Mouse (Mus musculus) hindbrain, embryonic 14.5 days (tissue): ENCODE results near the gene Plin2. TPM values are rescaled to one million over a fixed set of nuclear protein-coding genes. Genes with fewer than 3 reads are reported as not detected.
"Not testable (repeated sequence)": the region's sequence is repeated elsewhere in the genome, so short reads cannot be mapped to it uniquely, and the experiment has no call there.

Experiments used
- ATAC-seq: fragments of 200-750 bp; cut with Nextera tagmentation; 2 replicates; pipeline ENCODE4 v1.8.0; 2017; ENCODE audit warnings: moderate number of reproducible peaks, mild to moderate bottlenecking, moderate TSS enrichment, moderate library complexity; ENCODE audit not compliant: low FRiP score
- DNase-seq: peaks from one replicate; pipeline ENCODE4 v3.0.0-alpha.2; 2015; ENCODE audit warnings: low spot score
- H3K27ac ChIP-seq: fragments of 300-500 bp; sonication (generic); 2 replicates; pipeline ENCODE4 v1.5.1; 2014; ENCODE audit warnings: mild to moderate bottlenecking, moderate library complexity
- H3K27me3 ChIP-seq: fragments of 300-500 bp; sonication (generic); 2 replicates; pipeline ENCODE4 v1.6.1; 2014; ENCODE audit warnings: mild to moderate bottlenecking, low read length, mixed read lengths; ENCODE audit not compliant: control insufficient read depth, insufficient read depth
- H3K36me3 ChIP-seq: fragments of 300-500 bp; sonication (generic); replicated peaks from 2 replicates; pipeline ENCODE4 v1.6.1; 2014; ENCODE audit not compliant: control insufficient read depth, insufficient read depth
- H3K4me1 ChIP-seq: fragments of 300-500 bp; sonication (generic); replicated peaks from 2 replicates; pipeline ENCODE4 v1.6.1; 2014; ENCODE audit warnings: antibody characterized with exemption, low read length, mixed read lengths; ENCODE audit not compliant: control insufficient read depth, insufficient read depth
- H3K4me2 ChIP-seq: fragments of 300-500 bp; sonication (generic); replicated peaks from 2 replicates; pipeline ENCODE4 v1.6.1; 2014; ENCODE audit warnings: mild to moderate bottlenecking, moderate library complexity
- H3K4me3 ChIP-seq: fragments of 300-500 bp; sonication (generic); replicated peaks from 2 replicates; pipeline ENCODE4 v1.5.1; 2014; ENCODE audit warnings: mild to moderate bottlenecking, low read length
- H3K9ac ChIP-seq: fragments of 300-500 bp; sonication (generic); 2 replicates; pipeline ENCODE4 v1.6.1; 2014
- H3K9me3 ChIP-seq: fragments of 300-500 bp; sonication (generic); 2 replicates; pipeline ENCODE4 v1.6.1; 2016; ENCODE audit warnings: low read length; ENCODE audit not compliant: control insufficient read depth
- WGBS: fragments of 180-500 bp; shearing (Covaris S2); extraction: QIAGEN DNeasy Blood & Tissue Kit; methylation state at CpG from one replicate; pipeline ENCODE4 v1.1.7; 2014; 5-methylcytosine and 5-hydroxymethylcytosine counted together
- polyA plus RNA-seq: library from polyadenylated mRNA; unstranded; fragments of >200 nt; fragmentation: Nextera tagmentation; extraction: Ambion mirVana; gene quantifications from 2 replicates; pipeline ENCODE4 v1.2.1, GENCODE M21; 2014

Gene Plin2
- polyA plus RNA-seq, 1 experiment from 2014 or later, result 50.9 TPM

DNA sequence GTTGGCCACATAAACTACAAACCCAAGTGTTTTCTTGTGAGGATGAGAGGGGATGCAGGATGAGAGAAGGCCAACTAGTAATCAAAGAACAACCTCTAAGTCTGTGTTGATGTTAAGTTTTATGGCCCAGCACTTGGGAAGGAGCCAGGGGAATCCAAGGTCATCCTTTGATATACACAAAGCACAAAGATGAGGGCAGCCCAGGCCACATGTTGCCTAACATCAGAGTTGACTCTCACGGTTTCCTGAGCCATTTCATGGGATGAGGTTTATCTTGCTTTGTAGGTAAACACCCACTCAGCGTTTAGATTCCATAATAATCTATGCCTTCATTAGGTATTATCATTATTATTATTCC lies 16.1 kb upstream of the Plin2 start:
- Histone ChIP-seq H3K36me3 (no peaks in the 10 kb centered on the region), H3K4me1 (no peaks in the 10 kb centered on the region), H3K27ac (no peak overlapping the region), H3K4me3 (no peak overlapping the region), H3K9me3 (no peaks in the 10 kb centered on the region), H3K4me2 (no peak overlapping the region), H3K9ac (no peak overlapping the region), H3K27me3 (no peaks in the 10 kb centered on the region)
- ATAC-seq, result no peak
- DNase-seq, result no peak
- 69% methylated on average over 2 of the region's 2 CpGs for WGBS

DNA sequence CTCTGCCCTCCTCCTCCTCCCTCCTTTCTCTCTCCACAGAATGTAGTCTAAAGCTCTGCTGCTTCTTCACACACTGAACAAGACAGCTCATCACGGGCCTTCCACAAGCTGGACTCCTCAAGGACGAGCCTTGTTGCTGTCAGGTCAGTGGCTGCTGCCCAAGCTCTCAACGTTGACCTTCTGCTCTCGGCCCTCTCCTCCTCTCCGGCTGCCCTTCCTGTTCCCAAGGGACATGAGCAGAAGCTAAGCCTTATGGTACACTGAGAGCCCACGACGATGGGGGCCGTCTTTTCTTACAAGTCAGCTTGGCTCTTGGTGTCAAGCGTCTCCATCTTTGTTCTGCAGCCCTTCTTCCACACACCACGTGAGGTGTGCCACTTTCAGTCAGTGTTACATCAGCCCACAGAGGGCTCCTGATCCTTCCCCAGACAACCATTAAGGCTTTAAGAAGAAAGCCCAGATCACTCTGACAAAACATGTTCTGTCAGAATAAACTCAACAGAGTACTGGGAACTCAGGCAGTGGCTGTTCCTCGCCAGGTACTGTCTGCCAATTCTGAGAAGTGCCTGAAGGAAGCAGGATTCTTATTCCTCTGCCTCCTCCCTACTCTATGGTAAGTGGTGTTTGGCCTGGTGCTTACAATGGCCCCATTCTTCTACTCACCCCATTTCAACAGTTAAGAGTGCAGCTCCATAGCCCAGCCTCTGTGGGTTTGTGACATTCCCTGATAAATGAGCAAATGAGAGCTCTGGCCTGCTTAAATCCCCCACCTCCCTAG lies 15.6 kb upstream of the Plin2 start:
- WGBS, result 73% methylated on average over 11 of the region's 11 CpGs
- Histone ChIP-seq H3K4me2 (no peak overlapping the region), H3K9me3 (no peaks in the 10 kb centered on the region), H3K27me3 (no peaks in the 10 kb centered on the region), H3K4me3 (no peak overlapping the region), H3K4me1 (no peaks in the 10 kb centered on the region), H3K27ac (no peak overlapping the region), H3K9ac (no peak overlapping the region), H3K36me3 (no peaks in the 10 kb centered on the region)
- DNase-seq, result no peak
- no peak for ATAC-seq

DNA sequence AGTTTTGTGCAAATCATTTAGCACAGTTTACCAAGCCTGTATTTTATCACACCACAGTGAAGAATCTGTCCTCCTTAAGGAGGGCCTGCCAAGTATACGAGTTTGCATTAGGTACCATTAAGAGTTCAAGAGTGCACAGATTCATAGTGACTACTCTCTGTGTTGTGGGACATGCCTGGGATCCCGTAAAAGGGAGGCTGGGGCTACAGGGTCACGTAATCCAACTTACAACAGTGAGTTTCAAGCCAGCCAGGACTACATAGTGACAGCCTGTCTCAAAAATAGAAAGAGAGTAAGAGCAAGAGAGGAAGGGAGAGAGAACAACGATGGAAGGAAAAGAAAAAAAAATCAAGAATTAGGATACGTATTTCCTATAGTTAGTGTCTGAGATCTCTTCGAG lies 14.9 kb upstream of the Plin2 start:
- no peak for ATAC-seq
- no peak overlapping the region for H3K27ac ChIP-seq
- 86% methylated on average over 6 of the region's 6 CpGs for WGBS

GRCm38 (mm10) chr4:86683746-86684145 lies 13.9 kb upstream of the Plin2 start:
- Histone ChIP-seq H3K36me3 (no peaks in the 10 kb centered on the region), H3K9me3 (no peaks in the 10 kb centered on the region), H3K4me2 (no peak overlapping the region), H3K27ac (no peak overlapping the region), H3K4me1 (no peaks in the 10 kb centered on the region), H3K4me3 (no peak overlapping the region), H3K9ac (no peak overlapping the region), H3K27me3 (no peaks in the 10 kb centered on the region)
- 89% methylated on average over 5 of the region's 5 CpGs for WGBS
- DNase-seq (no peak), ATAC-seq (no peak)

More for the DNA sequence above, 14.9 kb upstream of the Plin2 start:
- no peaks in the 10 kb centered on the region for H3K9me3 ChIP-seq
- no peak overlapping the region for H3K4me2 ChIP-seq
- H3K4me3 ChIP-seq, result no peak overlapping the region
- DNase-seq, result no peak
- H3K36me3 ChIP-seq, result no peaks in the 10 kb centered on the region
- H3K27me3 ChIP-seq, result no peaks in the 10 kb centered on the region
- no peak overlapping the region for H3K9ac ChIP-seq
- no peaks in the 10 kb centered on the region for H3K4me1 ChIP-seq

- ATAC-seq (no peak), DNase-seq (no peak)
- Histone ChIP-seq H3K36me3 (no peaks in the 10 kb centered on the region), H3K4me2 (no peak overlapping the region), H3K27me3 (no peaks in the 10 kb centered on the region), H3K9ac (no peak overlapping the region), H3K4me1 (no peaks in the 10 kb centered on the region), H3K4me3 (no peak overlapping the region), H3K9me3 (no peaks in the 10 kb centered on the region), H3K27ac (no peak overlapping the region)
- 91% methylated on average over 5 of the region's 5 CpGs for WGBS
These were observed 13.4 kb upstream of the Plin2 start for GRCm38 (mm10) chr4:86683280-86683679.

DNA sequence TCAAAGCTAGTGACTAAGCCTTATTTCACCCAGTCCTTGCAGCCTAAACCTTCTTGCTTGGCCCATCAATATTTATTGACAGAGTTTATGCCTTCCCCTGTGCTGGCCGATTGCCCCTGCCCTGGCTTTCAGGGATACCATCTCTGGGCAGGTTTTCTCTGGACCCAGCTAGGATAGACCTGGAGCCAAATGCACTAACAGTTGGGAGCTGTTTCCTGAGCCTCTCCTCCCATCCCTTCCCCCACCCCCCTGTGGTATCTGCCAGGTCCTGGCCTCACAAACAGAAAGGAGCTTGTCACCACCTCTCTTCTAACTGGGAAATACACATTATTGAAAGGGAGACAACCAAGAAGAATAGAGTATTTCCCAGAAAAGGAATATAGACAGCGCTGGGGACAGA lies 12.0 kb upstream of the Plin2 start:
- H3K27ac ChIP-seq, result no peak overlapping the region
- 88% methylated on average over 2 of the region's 2 CpGs for WGBS

DNA sequence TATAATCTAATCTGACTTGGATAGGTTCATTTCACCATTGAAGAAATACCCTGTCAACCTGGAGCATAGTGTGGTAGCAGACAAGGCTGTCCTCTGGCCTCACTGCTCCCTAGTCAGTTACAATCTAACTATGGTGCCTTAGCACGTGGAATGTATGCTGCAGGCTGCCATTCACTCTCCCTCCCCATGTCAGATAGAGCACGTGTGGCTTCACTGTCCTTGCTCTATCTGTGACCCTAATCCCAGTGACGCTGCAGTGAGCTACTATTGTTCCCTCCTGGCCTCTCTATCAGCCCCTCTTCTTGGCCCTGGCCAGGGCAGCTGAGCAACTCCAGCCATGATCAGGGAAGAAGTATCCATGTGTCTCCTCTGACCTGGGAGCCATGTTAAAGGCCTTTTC lies 11.6 kb upstream of the Plin2 start:
- no peaks in the 10 kb centered on the region for H3K36me3 ChIP-seq
- WGBS, result 37% methylated on average over 3 of the region's 3 CpGs
- ATAC-seq, result no peak

More for the DNA sequence above, 12.0 kb upstream of the Plin2 start:
- no peak overlapping the region for H3K4me2 ChIP-seq
- H3K27me3 ChIP-seq, result no peaks in the 10 kb centered on the region
- H3K36me3 ChIP-seq, result no peaks in the 10 kb centered on the region
- H3K9ac ChIP-seq, result no peak overlapping the region
- ATAC-seq (no peak), DNase-seq (no peak)
- H3K4me1 ChIP-seq, result no peaks in the 10 kb centered on the region
- no peaks in the 10 kb centered on the region for H3K9me3 ChIP-seq
- no peak overlapping the region for H3K4me3 ChIP-seq

GRCm38 (mm10) chr4:86679686-86680085 lies 9.8 kb upstream of the Plin2 start:
- DNase-seq (no peak), ATAC-seq (no peak)
- Histone ChIP-seq H3K4me2 (no peak overlapping the region), H3K4me1 (no peaks in the 10 kb centered on the region), H3K27me3 (no peaks in the 10 kb centered on the region), H3K36me3 (no peaks in the 10 kb centered on the region), H3K27ac (no peak overlapping the region), H3K4me3 (no peak overlapping the region), H3K9me3 (no peaks in the 10 kb centered on the region), H3K9ac (no peak overlapping the region)
- 96% methylated on average over 2 of the region's 2 CpGs for WGBS

More for the DNA sequence above, 11.6 kb upstream of the Plin2 start:
- H3K27ac ChIP-seq, result no peak overlapping the region
- H3K4me2 ChIP-seq, result no peak overlapping the region
- H3K27me3 ChIP-seq, result no peaks in the 10 kb centered on the region
- H3K4me3 ChIP-seq, result no peak overlapping the region
- no peak overlapping the region for H3K9ac ChIP-seq
- DNase-seq, result no peak
- H3K4me1 ChIP-seq, result no peaks in the 10 kb centered on the region
- H3K9me3 ChIP-seq, result no peaks in the 10 kb centered on the region

DNA sequence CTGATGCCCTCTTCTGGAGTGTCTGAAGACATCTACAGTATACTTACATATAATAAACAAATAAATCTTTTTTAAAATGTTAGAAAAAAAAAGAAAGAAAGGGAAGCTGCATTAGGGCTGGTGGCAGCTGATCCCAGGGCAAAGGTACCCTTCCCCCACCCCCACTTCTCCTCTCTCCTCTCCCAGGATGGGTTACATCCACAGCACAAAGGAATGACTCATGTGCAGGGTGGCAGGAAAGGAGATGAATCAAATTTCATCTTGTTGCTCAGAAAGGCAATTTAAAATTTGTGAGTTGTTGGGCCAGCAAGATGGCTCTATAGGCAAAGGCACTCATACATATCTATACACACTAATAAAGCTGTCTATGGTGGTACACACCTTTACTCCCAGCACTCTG lies 6.9 kb upstream of the Plin2 start:
- ATAC-seq, result no peak

DNA sequence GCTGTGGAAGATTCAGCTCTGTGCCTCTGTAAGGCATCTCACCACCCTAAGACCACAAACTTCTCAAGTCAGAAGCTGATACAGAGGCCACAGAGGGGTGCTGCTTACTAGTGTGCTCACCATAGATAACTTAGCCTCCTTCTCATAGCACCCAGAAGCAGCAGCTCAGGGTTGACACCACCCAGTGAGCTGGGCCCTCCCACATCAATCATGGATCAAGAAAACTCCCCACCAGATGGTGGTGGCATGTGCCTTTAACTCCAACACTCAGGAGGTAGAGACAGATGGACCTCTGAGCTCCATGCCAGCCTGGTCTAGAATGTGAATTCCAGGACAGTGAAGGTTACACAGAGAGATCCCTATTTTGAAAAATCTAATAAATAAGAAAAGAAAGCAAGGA lies 4.9 kb upstream of the Plin2 start:
- not testable (repeated sequence) for H3K4me3 ChIP-seq, ATAC-seq, DNase-seq, H3K4me1 ChIP-seq, H3K9me3 ChIP-seq, H3K4me2 ChIP-seq, H3K9ac ChIP-seq, H3K27ac ChIP-seq, H3K27me3 ChIP-seq, H3K36me3 ChIP-seq

More for the DNA sequence above, 6.9 kb upstream of the Plin2 start:
- H3K4me1 ChIP-seq, result no peaks in the 10 kb centered on the region
- H3K4me2 ChIP-seq, result no peak overlapping the region
- H3K4me3 ChIP-seq, result no peak overlapping the region
- no peaks in the 10 kb centered on the region for H3K36me3 ChIP-seq
- H3K27me3 ChIP-seq, result no peaks in the 10 kb centered on the region
- H3K9me3 ChIP-seq, result no peaks in the 10 kb centered on the region
- no peak overlapping the region for H3K9ac ChIP-seq
- DNase-seq, result no peak
- no peak overlapping the region for H3K27ac ChIP-seq
